Mouse (Mus musculus): Measurements from ENCODE around the gene Krtap26-1.

- no peak for TF ChIP-seq POLR2A (IDR thresholded peaks at IDR 0.05; ENCODE audit: borderline replicate concordance, insufficient read depth, low read length)
- no peak for TF ChIP-seq CTCF (IDR thresholded peaks at IDR 0.05; ENCODE audit: borderline replicate concordance, insufficient read depth, low read depth, low read length)
These were observed 48.7 kb upstream of the Krtap26-1 start for GRCm38 (mm10) chr16:88696256-88696655.
